Mouse (Mus musculus) thymus, adult 2 months (tissue): Measurements from ENCODE around the gene Tbc1d19. TPM values are rescaled to one million over a fixed set of nuclear protein-coding genes. Genes with fewer than 3 reads are reported as not detected.

Experiments used
- DNase-seq: peaks from one replicate; pipeline ENCODE4 v3.0.0; 2021
- H3K27ac ChIP-seq: fragments of 200-500 bp; 2 replicates; pipeline ENCODE4 v1.5.1; 2012; ENCODE audit warnings: low read length, control low read depth; ENCODE audit not compliant: control insufficient read depth, insufficient read depth
- H3K27me3 ChIP-seq: fragments of 200-500 bp; 2 replicates; pipeline ENCODE4 v1.6.1; 2012; ENCODE audit warnings: mild to moderate bottlenecking, low read length, moderate library complexity, mixed read lengths; ENCODE audit not compliant: control insufficient read depth, insufficient read depth
- H3K36me3 ChIP-seq: fragments of 200-500 bp; 2 replicates; pipeline ENCODE4 v1.6.1; 2012; ENCODE audit warnings: mild to moderate bottlenecking, low read length, moderate library complexity; ENCODE audit not compliant: control insufficient read depth, insufficient read depth
- H3K4me1 ChIP-seq: fragments of 200-500 bp; replicated peaks from 2 replicates; pipeline ENCODE4 v1.6.1; 2012; ENCODE audit warnings: low read length; ENCODE audit not compliant: control insufficient read depth, insufficient read depth
- H3K4me3 ChIP-seq: fragments of 200-500 bp; 2 replicates; pipeline ENCODE4 v1.5.1; 2012; ENCODE audit warnings: mild to moderate bottlenecking, low read length, control low read depth, moderate library complexity; ENCODE audit not compliant: control insufficient read depth, insufficient read depth
- CTCF ChIP-seq: fragments of 200-500 bp; IDR thresholded peaks from 2 replicates; pipeline ENCODE4 v1.5.1; 2012; ENCODE audit warnings: mild to moderate bottlenecking, control low read depth, low read length, moderate library complexity, borderline replicate concordance; ENCODE audit not compliant: control insufficient read depth, poor library complexity, insufficient read depth; ENCODE audit errors: extremely low read depth
- POLR2A ChIP-seq: fragments of 200-500 bp; IDR thresholded peaks from 2 replicates; pipeline ENCODE4 v1.6.1; 2012; ENCODE audit warnings: mild to moderate bottlenecking, low read length, control low read depth, moderate library complexity; ENCODE audit not compliant: control insufficient read depth, poor library complexity, insufficient read depth; ENCODE audit errors: extremely low read depth
- WGBS: fragments of 180-500 bp; shearing (Covaris S2); methylation state at CpG from one replicate; pipeline ENCODE4 v1.1.7; 2018; 5-methylcytosine and 5-hydroxymethylcytosine counted together
- polyA plus RNA-seq: library from polyadenylated mRNA; depleted of rRNA; stranded (reverse); fragments of >200 nt; gene quantifications from 2 replicates; pipeline ENCODE4 v1.2.3, GENCODE M21; 2012

Tbc1d19 gene
- polyA plus RNA-seq, 1 experiment: 5.3 TPM

- no peak for DNase-seq
- Histone ChIP-seq H3K27me3 (no peaks in the 10 kb centered on the region), H3K27ac (no peak overlapping the region), H3K4me1 (no peaks in the 10 kb centered on the region), H3K4me3 (no peak overlapping the region), H3K36me3 (no peaks in the 10 kb centered on the region)
- 99% methylated on average over 7 of the region's 7 CpGs for WGBS
- TF ChIP-seq POLR2A: no peak
- TF ChIP-seq CTCF: no peak
Measured at GRCm38 (mm10) chr5:53819711-53820110, 10.3 kb downstream of the Tbc1d19 start.

- 56% methylated on average over 7 of the region's 7 CpGs for WGBS
Measured at GRCm38 (mm10) chr5:53825886-53826285, 16.5 kb downstream of the Tbc1d19 start.

GRCm38 (mm10) chr5:53834489-53834888 lies 25.1 kb downstream of the Tbc1d19 start:
- H3K27ac ChIP-seq: no peak overlapping the region
- H3K4me3 ChIP-seq: no peak overlapping the region
- WGBS: 94% methylated on average over 4 of the region's 4 CpGs
- H3K27me3 ChIP-seq: no peaks in the 10 kb centered on the region
- no peak for DNase-seq
- H3K36me3 ChIP-seq: no peaks in the 10 kb centered on the region
- H3K4me1 ChIP-seq: no peaks in the 10 kb centered on the region
- TF ChIP-seq POLR2A (no peak), CTCF (no peak)

More at GRCm38 (mm10) chr5:53825886-53826285, 16.5 kb downstream of the Tbc1d19 start:
- Histone ChIP-seq H3K4me1 (no peaks in the 10 kb centered on the region), H3K4me3 (no peak overlapping the region), H3K36me3 (no peaks in the 10 kb centered on the region), H3K27ac (no peak overlapping the region), H3K27me3 (no peaks in the 10 kb centered on the region)
- no peak for TF ChIP-seq POLR2A
- TF ChIP-seq CTCF: no peak
- no peak for DNase-seq

- DNase-seq: no peak
- no peaks in the 10 kb centered on the region for H3K36me3 ChIP-seq
- H3K27ac ChIP-seq: no peak overlapping the region
- H3K4me1 ChIP-seq: no peaks in the 10 kb centered on the region
- H3K27me3 ChIP-seq: no peaks in the 10 kb centered on the region
- TF ChIP-seq CTCF (no peak), POLR2A (no peak)
- WGBS: 98% methylated on average over 5 of the region's 5 CpGs
- H3K4me3 ChIP-seq: no peak overlapping the region
Measured at GRCm38 (mm10) chr5:53841256-53841655, 31.9 kb downstream of the Tbc1d19 start.

- TF ChIP-seq POLR2A: no peak
- no peak for TF ChIP-seq CTCF
- no peaks in the 10 kb centered on the region for H3K27me3 ChIP-seq
- H3K36me3 ChIP-seq: no peaks in the 10 kb centered on the region
- 38% methylated on average over 2 of the region's 2 CpGs for WGBS
- no peak overlapping the region; the same call in 1 of the 2 replicates for H3K27ac ChIP-seq
- DNase-seq: no peak
- no peak overlapping the region for H3K4me3 ChIP-seq
- no peaks in the 10 kb centered on the region; the same call in 1 of the 2 replicates for H3K4me1 ChIP-seq
Measured at GRCm38 (mm10) chr5:53848294-53848942, 39.0 kb downstream of the Tbc1d19 start.

GRCm38 (mm10) chr5:53852574-53852973 lies 43.2 kb downstream of the Tbc1d19 start:
- WGBS: 97% methylated on average over 5 of the region's 5 CpGs

More at GRCm38 (mm10) chr5:53852574-53852973, 43.2 kb downstream of the Tbc1d19 start:
- H3K4me3 ChIP-seq: no peak overlapping the region
- no peaks in the 10 kb centered on the region for H3K36me3 ChIP-seq
- no peaks in the 10 kb centered on the region for H3K27me3 ChIP-seq
- TF ChIP-seq CTCF (no peak), POLR2A (no peak)
- no peak overlapping the region for H3K27ac ChIP-seq
- H3K4me1 ChIP-seq: no peaks in the 10 kb centered on the region; the same call in 1 of the 2 replicates
- DNase-seq: no peak
